Mouse (Mus musculus) stomach, postnatal 0 days (tissue): ENCODE measurements at regions not wholly inside any gene's neighbourhood (a gene's known extent, or its start where the extent isn't known, plus 50 kb on each side); places are given as distances from the start of the nearest gene placed in this dataset.

Source experiments
- CTCF ChIP-seq: IDR thresholded peaks from 2 replicates; pipeline ENCODE4 v1.5.1; 2016; ENCODE audit warnings: antibody characterized with exemption, low read depth, mild to moderate bottlenecking, moderate library complexity
- EP300 ChIP-seq: optimal IDR thresholded peaks from 2 replicates; pipeline ENCODE3; 2016; ENCODE audit warnings: antibody characterized with exemption

DNA sequence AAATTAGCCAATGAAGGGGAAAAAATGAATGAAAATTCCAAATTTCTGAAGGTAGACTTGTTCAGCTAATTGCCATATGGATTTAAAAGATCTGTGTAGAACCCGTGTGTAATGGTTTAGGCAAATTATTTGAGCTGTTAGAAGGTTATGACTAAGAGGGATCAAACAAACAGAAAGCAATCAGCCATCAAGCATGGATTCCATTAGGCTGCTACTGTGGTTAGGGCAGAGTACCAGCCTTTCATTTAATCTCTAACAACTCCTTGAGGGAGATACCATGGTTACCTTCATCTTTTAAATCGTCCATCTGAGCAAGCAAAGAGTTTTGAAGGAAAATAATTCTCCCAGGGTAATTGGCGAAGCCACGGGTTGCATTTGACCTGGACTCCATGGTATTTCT is 509.5 kb downstream of the Ipmk start:
- TF ChIP-seq CTCF (no peak), EP300 (no peak)
